Mouse (Mus musculus) kidney, adult 2 months (tissue): ENCODE data around the gene Dab1.

Experiments
- CTCF ChIP-seq: fragments of 200-500 bp; conservative IDR thresholded peaks from 2 replicates; pipeline ENCODE4 v1.5.1; 2011; ENCODE audit warnings: low read depth, mild to moderate bottlenecking, control low read depth, low read length, moderate library complexity, mixed read lengths; ENCODE audit not compliant: insufficient read depth, insufficient read length
- POLR2A ChIP-seq: fragments of 200-500 bp; IDR thresholded peaks from one replicate; pipeline ENCODE4 v1.6.1; 2011; ENCODE audit warnings: low read depth, low read length, control low read depth

DNA sequence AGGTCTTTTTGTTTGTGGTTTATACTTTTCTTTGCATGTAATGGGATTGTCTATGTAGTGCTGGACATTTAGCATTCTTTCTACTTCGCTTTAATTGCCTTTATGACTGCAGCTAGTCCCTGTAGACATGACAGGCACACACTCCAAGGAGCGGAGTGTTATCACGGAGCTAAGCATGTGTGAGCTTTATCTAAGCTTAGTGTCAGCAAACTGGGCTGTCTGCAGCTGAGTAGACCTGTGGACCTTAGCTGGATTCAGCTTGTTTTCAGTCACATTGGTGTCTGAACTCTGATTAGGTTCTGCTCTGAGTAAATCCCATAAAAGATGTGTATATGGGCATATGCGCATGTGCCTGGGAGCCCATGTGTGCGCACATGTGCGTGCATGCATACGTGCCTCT, 810.0 kb downstream of the Dab1 start:
- TF ChIP-seq CTCF (no peak), POLR2A (no peak)
